Mouse (Mus musculus) spleen, adult 2 months (tissue): Measurements from ENCODE around the gene Krtap12-1.

Experiments used
- CTCF ChIP-seq: fragments of 200-500 bp; IDR thresholded peaks from 2 replicates; pipeline ENCODE4 v1.5.1; 2011; ENCODE audit warnings: mild to moderate bottlenecking, inconsistent platforms; ENCODE audit not compliant: insufficient read depth, insufficient read length, insufficient replicate concordance; ENCODE audit errors: extremely low read depth
- POLR2A ChIP-seq: fragments of 200-500 bp; IDR thresholded peaks from 2 replicates; pipeline ENCODE4 v1.6.1; 2011; ENCODE audit warnings: low read depth, low read length, inconsistent platforms

DNA sequence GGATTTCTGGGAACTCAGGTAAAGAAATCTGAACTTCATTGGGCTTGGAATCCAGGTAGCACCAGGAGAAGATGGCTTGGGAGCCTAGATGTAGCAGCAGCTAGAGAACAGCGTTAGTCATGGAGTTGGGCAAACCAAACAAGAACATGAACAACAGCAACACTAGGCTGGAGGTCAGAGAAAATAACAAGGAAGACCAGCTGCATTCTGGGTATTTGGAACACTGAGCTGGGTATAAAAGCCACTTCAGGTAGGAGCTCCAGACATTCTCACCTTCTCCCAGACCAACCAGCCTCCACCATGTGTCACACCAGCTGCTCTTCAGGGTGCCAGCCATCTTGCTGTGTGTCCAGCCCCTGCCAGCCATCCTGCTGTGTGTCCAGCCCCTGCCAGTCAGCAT is 14.1 kb upstream of the Krtap12-1 start, which contains the start of gene Gm10272:
- no peak for TF ChIP-seq CTCF
- TF ChIP-seq POLR2A, result no peak
